Mouse (Mus musculus): Measurements from ENCODE around the gene Pnpla5. TPM values are rescaled to one million over a fixed set of nuclear protein-coding genes. Genes with fewer than 3 reads are reported as not detected.

Gene Pnpla5
- polyA plus RNA-seq, 1 experiment from 2014 or later, result not detected

- Histone ChIP-seq H3K4me2 (ENCODE audit: low read length) (no peak overlapping the region), H3K27ac (ENCODE audit: low read length) (no peak overlapping the region), H3K9me3 (ENCODE audit: control insufficient read depth, low read length) (no peaks in the 10 kb centered on the region), H3K4me1 (replicated peaks; ENCODE audit: control insufficient read depth, insufficient read depth, low read length) (peaks cover 8% of the 10 kb centered on the region; the same call in 1 of the 2 replicates), H3K9ac (replicated peaks; ENCODE audit: low read depth, low read length) (no peak overlapping the region), H3K27me3 (replicated peaks; ENCODE audit: control insufficient read depth, insufficient read depth, low read length) (no peaks in the 10 kb centered on the region), H3K4me3 (replicated peaks; ENCODE audit: low read length) (no peak overlapping the region), H3K36me3 (ENCODE audit: control insufficient read depth, insufficient read depth) (no peaks in the 10 kb centered on the region)
- ATAC-seq, result no peak
- WGBS, result 36% methylated on average over 5 of the region's 5 CpGs
Measured at GRCm38 (mm10) chr15:84140929-84141328, 18.0 kb upstream of the Pnpla5 start.

GRCm38 (mm10) chr15:84140109-84140508 lies 17.1 kb upstream of the Pnpla5 start:
- Histone ChIP-seq H3K27me3 (replicated peaks; ENCODE audit: control insufficient read depth, insufficient read depth, low read length) (no peaks in the 10 kb centered on the region), H3K4me1 (replicated peaks; ENCODE audit: control insufficient read depth, insufficient read depth, low read length) (peaks cover 8% of the 10 kb centered on the region; the same call in 1 of the 2 replicates), H3K36me3 (ENCODE audit: control insufficient read depth, insufficient read depth) (no peaks in the 10 kb centered on the region), H3K4me2 (ENCODE audit: low read length) (no peak overlapping the region), H3K27ac (ENCODE audit: low read length) (no peak overlapping the region), H3K9me3 (ENCODE audit: control insufficient read depth, low read length) (no peaks in the 10 kb centered on the region), H3K9ac (replicated peaks; ENCODE audit: low read depth, low read length) (no peak overlapping the region), H3K4me3 (replicated peaks; ENCODE audit: low read length) (no peak overlapping the region)
- WGBS, result 36% methylated on average over 3 of the region's 3 CpGs
- no peak for ATAC-seq

- 84% methylated on average over 5 of the region's 5 CpGs for WGBS
Measured at GRCm38 (mm10) chr15:84139592-84140005, 16.6 kb upstream of the Pnpla5 start.

DNA sequence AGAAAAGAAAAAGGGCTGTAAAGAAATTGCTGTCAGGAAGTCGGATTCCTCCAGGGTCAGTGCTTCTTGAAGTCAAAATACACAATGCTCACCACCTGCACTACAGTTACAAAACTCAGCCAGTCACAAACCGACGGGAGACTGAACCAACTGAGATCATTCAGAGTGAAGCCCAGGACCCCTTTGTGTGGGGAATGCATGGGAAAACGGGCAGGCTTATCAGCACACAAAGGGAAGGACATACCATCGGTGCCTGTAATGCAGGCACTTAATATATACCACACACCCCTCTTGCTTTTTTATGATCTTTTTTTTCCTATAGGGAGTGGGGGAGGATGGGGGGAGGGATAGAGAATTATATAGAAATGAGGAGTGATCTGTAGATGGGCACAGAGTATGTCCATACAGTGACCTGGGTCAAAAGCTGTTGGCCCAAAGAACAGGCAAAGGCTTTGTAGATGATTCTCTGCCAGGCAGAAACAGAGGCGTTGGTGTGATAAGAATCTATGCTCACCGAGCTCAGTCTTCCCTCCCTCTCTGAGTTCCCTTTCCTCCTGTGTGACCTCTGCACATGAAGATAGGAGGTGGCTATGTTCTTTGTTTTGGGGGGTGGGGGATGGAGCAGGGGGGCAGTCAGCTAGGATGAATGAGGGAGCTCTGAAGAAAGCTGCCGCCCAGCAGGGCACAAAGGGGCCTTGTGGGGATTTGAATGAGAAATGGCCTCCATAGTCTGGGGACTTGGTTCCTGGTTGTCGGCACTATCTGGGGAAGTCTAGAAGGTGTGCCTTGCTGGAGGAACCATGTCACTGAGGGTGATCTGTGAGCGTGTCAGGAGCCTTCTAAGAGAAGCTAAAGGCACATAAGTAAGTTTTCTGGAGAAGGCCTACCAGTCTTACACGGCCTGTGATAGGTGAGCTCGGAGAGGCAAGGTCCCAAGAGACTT lies 13.8 kb upstream of the Pnpla5 start:
- ATAC-seq, result no peak
- no peak overlapping the region for H3K4me2 ChIP-seq (ENCODE audit: low read length)
- no peak overlapping the region for H3K9ac ChIP-seq (replicated peaks; ENCODE audit: low read depth, low read length)
- H3K9me3 ChIP-seq (ENCODE audit: control insufficient read depth, low read length), result no peaks in the 10 kb centered on the region
- H3K4me3 ChIP-seq (replicated peaks; ENCODE audit: low read length), result no peak overlapping the region
- H3K27me3 ChIP-seq (replicated peaks; ENCODE audit: control insufficient read depth, insufficient read depth, low read length), result no peaks in the 10 kb centered on the region
- WGBS, result 18% methylated on average over 12 of the region's 12 CpGs
- no peak overlapping the region for H3K27ac ChIP-seq (ENCODE audit: low read length)
- H3K36me3 ChIP-seq (ENCODE audit: control insufficient read depth, insufficient read depth), result no peaks in the 10 kb centered on the region
- peaks cover 8% of the 10 kb centered on the region; the same call in 1 of the 2 replicates for H3K4me1 ChIP-seq (replicated peaks; ENCODE audit: control insufficient read depth, insufficient read depth, low read length)

More at GRCm38 (mm10) chr15:84139592-84140005, 16.6 kb upstream of the Pnpla5 start:
- no peak overlapping the region for H3K9ac ChIP-seq (replicated peaks; ENCODE audit: low read depth, low read length)
- no peak overlapping the region for H3K4me3 ChIP-seq (replicated peaks; ENCODE audit: low read length)
- no peaks in the 10 kb centered on the region for H3K9me3 ChIP-seq (ENCODE audit: control insufficient read depth, low read length)
- H3K4me1 ChIP-seq (replicated peaks; ENCODE audit: control insufficient read depth, insufficient read depth, low read length), result peaks cover 8% of the 10 kb centered on the region; the same call in 1 of the 2 replicates
- H3K27me3 ChIP-seq (replicated peaks; ENCODE audit: control insufficient read depth, insufficient read depth, low read length), result no peaks in the 10 kb centered on the region
- H3K27ac ChIP-seq (ENCODE audit: low read length), result no peak overlapping the region
- no peaks in the 10 kb centered on the region for H3K36me3 ChIP-seq (ENCODE audit: control insufficient read depth, insufficient read depth)
- H3K4me2 ChIP-seq (ENCODE audit: low read length), result no peak overlapping the region
- ATAC-seq, result no peak

GRCm38 (mm10) chr15:84135472-84135871 lies 12.5 kb upstream of the Pnpla5 start:
- no peak for ATAC-seq
- 84% methylated on average over 5 of the region's 5 CpGs for WGBS
- Histone ChIP-seq H3K9ac (replicated peaks; ENCODE audit: low read depth, low read length) (no peak overlapping the region), H3K36me3 (ENCODE audit: control insufficient read depth, insufficient read depth) (no peaks in the 10 kb centered on the region), H3K4me2 (ENCODE audit: low read length) (no peak overlapping the region), H3K27ac (ENCODE audit: low read length) (no peak overlapping the region), H3K4me1 (replicated peaks; ENCODE audit: control insufficient read depth, insufficient read depth, low read length) (peaks cover 4% of the 10 kb centered on the region; the same call in 1 of the 2 replicates), H3K27me3 (replicated peaks; ENCODE audit: control insufficient read depth, insufficient read depth, low read length) (no peaks in the 10 kb centered on the region), H3K4me3 (replicated peaks; ENCODE audit: low read length) (no peak overlapping the region), H3K9me3 (ENCODE audit: control insufficient read depth, low read length) (no peaks in the 10 kb centered on the region)

- no peak overlapping the region for H3K9ac ChIP-seq (replicated peaks; ENCODE audit: low read depth, low read length)
- 73% methylated on average over 4 of the region's 4 CpGs for WGBS
- H3K36me3 ChIP-seq (ENCODE audit: control insufficient read depth, insufficient read depth), result no peaks in the 10 kb centered on the region
Measured at GRCm38 (mm10) chr15:84133440-84133839, 10.5 kb upstream of the Pnpla5 start.

DNA sequence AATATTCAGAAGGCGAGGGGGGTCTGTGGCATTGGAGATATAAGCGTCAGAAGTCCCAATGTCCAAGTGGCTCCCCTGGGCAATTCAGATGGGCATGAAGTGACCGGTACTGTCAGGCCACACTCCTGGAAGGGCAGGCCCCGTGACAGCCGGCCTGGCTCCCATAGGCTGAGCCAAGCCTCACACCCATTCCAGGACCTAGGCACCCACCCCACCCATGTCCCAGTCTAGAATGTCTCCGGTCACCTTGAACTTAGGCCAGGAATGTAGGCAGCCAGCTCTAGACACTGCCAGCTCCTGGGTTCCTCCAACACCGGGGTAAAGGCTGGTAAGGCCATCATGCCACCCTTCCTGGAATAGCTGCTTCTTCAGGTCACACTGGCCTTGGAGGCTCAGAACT lies 9.0 kb upstream of the Pnpla5 start:
- 0 out of 2 replicates have a peak, but pooled peaks cover 2% of the 10 kb centered on the region for H3K4me1 ChIP-seq (replicated peaks; ENCODE audit: control insufficient read depth, insufficient read depth, low read length)
- no peak overlapping the region for H3K4me2 ChIP-seq (ENCODE audit: low read length)
- ATAC-seq, result no peak
- no peaks in the 10 kb centered on the region for H3K36me3 ChIP-seq (ENCODE audit: control insufficient read depth, insufficient read depth)
- H3K27me3 ChIP-seq (replicated peaks; ENCODE audit: control insufficient read depth, insufficient read depth, low read length), result no peaks in the 10 kb centered on the region
- H3K4me3 ChIP-seq (replicated peaks; ENCODE audit: low read length), result no peak overlapping the region
- no peak overlapping the region for H3K27ac ChIP-seq (ENCODE audit: low read length)
- 93% methylated on average over 7 of the region's 7 CpGs for WGBS
- H3K9me3 ChIP-seq (ENCODE audit: control insufficient read depth, low read length), result no peaks in the 10 kb centered on the region
- H3K9ac ChIP-seq (replicated peaks; ENCODE audit: low read depth, low read length), result no peak overlapping the region

More at GRCm38 (mm10) chr15:84133440-84133839, 10.5 kb upstream of the Pnpla5 start:
- ATAC-seq, result no peak
- Histone ChIP-seq H3K4me2 (ENCODE audit: low read length) (no peak overlapping the region), H3K9me3 (ENCODE audit: control insufficient read depth, low read length) (no peaks in the 10 kb centered on the region), H3K27me3 (replicated peaks; ENCODE audit: control insufficient read depth, insufficient read depth, low read length) (no peaks in the 10 kb centered on the region), H3K4me1 (replicated peaks; ENCODE audit: control insufficient read depth, insufficient read depth, low read length) (0 out of 2 replicates have a peak, but pooled peaks cover 2% of the 10 kb centered on the region), H3K27ac (ENCODE audit: low read length) (no peak overlapping the region), H3K4me3 (replicated peaks; ENCODE audit: low read length) (no peak overlapping the region)

- Histone ChIP-seq H3K4me1 (replicated peaks; ENCODE audit: control insufficient read depth, insufficient read depth, low read length) (no peaks in the 10 kb centered on the region), H3K9ac (replicated peaks; ENCODE audit: low read depth, low read length) (no peak overlapping the region), H3K4me3 (replicated peaks; ENCODE audit: low read length) (no peak overlapping the region), H3K27me3 (replicated peaks; ENCODE audit: control insufficient read depth, insufficient read depth, low read length) (no peaks in the 10 kb centered on the region), H3K36me3 (ENCODE audit: control insufficient read depth, insufficient read depth) (no peaks in the 10 kb centered on the region), H3K27ac (ENCODE audit: low read length) (no peak overlapping the region), H3K9me3 (ENCODE audit: control insufficient read depth, low read length) (no peaks in the 10 kb centered on the region), H3K4me2 (ENCODE audit: low read length) (no peak overlapping the region)
- ATAC-seq, result no peak
- WGBS, result 62% methylated on average over 16 of the region's 16 CpGs
Measured at GRCm38 (mm10) chr15:84131096-84131786, 8.3 kb upstream of the Pnpla5 start.

- no peak overlapping the region for H3K27ac ChIP-seq (ENCODE audit: low read length)
- no peak for ATAC-seq
- no peaks in the 10 kb centered on the region for H3K36me3 ChIP-seq (ENCODE audit: control insufficient read depth, insufficient read depth)
- H3K9me3 ChIP-seq (ENCODE audit: control insufficient read depth, low read length), result no peaks in the 10 kb centered on the region
- no peaks in the 10 kb centered on the region for H3K4me1 ChIP-seq (replicated peaks; ENCODE audit: control insufficient read depth, insufficient read depth, low read length)
- H3K4me3 ChIP-seq (replicated peaks; ENCODE audit: low read length), result no peak overlapping the region
- WGBS, result 36% methylated on average over 5 of the region's 5 CpGs
- H3K9ac ChIP-seq (replicated peaks; ENCODE audit: low read depth, low read length), result no peak overlapping the region
- no peaks in the 10 kb centered on the region for H3K27me3 ChIP-seq (replicated peaks; ENCODE audit: control insufficient read depth, insufficient read depth, low read length)
- no peak overlapping the region for H3K4me2 ChIP-seq (ENCODE audit: low read length)
Measured at GRCm38 (mm10) chr15:84126871-84127270, 3.9 kb upstream of the Pnpla5 start.

All from forebrain, embryonic 16.5 days (tissue).